Mouse (Mus musculus) liver, postnatal 0 days (tissue): ENCODE data around the gene Zfp78.

ENCODE experiments used
- CTCF ChIP-seq: sonication (generic); IDR thresholded peaks from 2 replicates; pipeline ENCODE4 v1.5.1; 2016; ENCODE audit warnings: antibody characterized with exemption, low read depth
- EP300 ChIP-seq: IDR thresholded peaks from 2 replicates; pipeline ENCODE4 v1.6.1; 2016; ENCODE audit warnings: antibody characterized with exemption, low read depth, mild to moderate bottlenecking

- no peak for TF ChIP-seq CTCF
- no peak for TF ChIP-seq EP300
Observed at GRCm38 (mm10) chr7:6360477-6361060, 2.5 kb upstream of the Zfp78 start.
